Mouse (Mus musculus): ENCODE data around the gene Elp5. TPM values are rescaled to one million over a fixed set of nuclear protein-coding genes. Genes with fewer than 3 reads are reported as not detected.
A peak's percentile ranks its signal among the peaks of the same experiment; 100 is the strongest.

Elp5 gene
- polyA plus RNA-seq, 1 experiment from 2014 or later: 129 TPM

- WGBS: 92% methylated on average over 18 of the region's 18 CpGs
- no peak overlapping the region for H3K27ac ChIP-seq
- peak overlapping the region; percentile 45; the same call in 1 of the 2 replicates for H3K4me3 ChIP-seq (replicated peaks)
- H3K4me2 ChIP-seq: peak overlapping the region; percentile 68; the same call in 1 of the 2 replicates
- peaks cover 18% of the 10 kb centered on the region for H3K36me3 ChIP-seq (replicated peaks)
- peaks cover 25% of the 10 kb centered on the region for H3K4me1 ChIP-seq
- no peaks in the 10 kb centered on the region for H3K9me3 ChIP-seq
- ATAC-seq (ENCODE audit: low FRiP score): no peak
- H3K9ac ChIP-seq: no peak overlapping the region
- peaks cover 9% of the 10 kb centered on the region; the same call in 1 of the 2 replicates for H3K27me3 ChIP-seq
Measured at GRCm38 (mm10) chr11:69945997-69946891, 36.1 kb downstream of the Elp5 start.

- H3K27me3 ChIP-seq: 0 out of 2 replicates have a peak, but pooled peaks cover 3% of the 10 kb centered on the region
- H3K36me3 ChIP-seq (replicated peaks): peaks cover 18% of the 10 kb centered on the region
- no peak for ATAC-seq (ENCODE audit: low FRiP score)
- whole genome bisulfite sequencing: 85% methylated on average over 13 of the region's 13 CpGs
- H3K9me3 ChIP-seq: no peaks in the 10 kb centered on the region
- H3K27ac ChIP-seq: no peak overlapping the region
- peaks cover 25% of the 10 kb centered on the region for H3K4me1 ChIP-seq
- H3K4me2 ChIP-seq: no peak overlapping the region
- H3K9ac ChIP-seq: no peak overlapping the region
- H3K4me3 ChIP-seq (replicated peaks): no peak overlapping the region
Measured at GRCm38 (mm10) chr11:69945216-69945615, 37.1 kb downstream of the Elp5 start.

- ATAC-seq (ENCODE audit: low FRiP score): no peak
Measured at GRCm38 (mm10) chr11:69940962-69941361, 41.4 kb downstream of the Elp5 start.

GRCm38 (mm10) chr11:69939731-69940130, 42.6 kb downstream of the Elp5 start:
- ATAC-seq (ENCODE audit: low FRiP score): no peak
- no peak overlapping the region for H3K4me2 ChIP-seq
- no peak overlapping the region for H3K9ac ChIP-seq
- peaks cover 22% of the 10 kb centered on the region for H3K4me1 ChIP-seq
- H3K27ac ChIP-seq: no peak overlapping the region
- H3K9me3 ChIP-seq: no peaks in the 10 kb centered on the region
- H3K36me3 ChIP-seq (replicated peaks): peaks cover 10% of the 10 kb centered on the region
- peaks cover 39% of the 10 kb centered on the region for H3K27me3 ChIP-seq
- no peak overlapping the region for H3K4me3 ChIP-seq (replicated peaks)
- WGBS: 92% methylated on average over 17 of the region's 17 CpGs

More at GRCm38 (mm10) chr11:69940962-69941361, 41.4 kb downstream of the Elp5 start:
- H3K9ac ChIP-seq: no peak overlapping the region
- WGBS: 86% methylated on average over 4 of the region's 4 CpGs
- H3K4me3 ChIP-seq (replicated peaks): no peak overlapping the region
- H3K27ac ChIP-seq: no peak overlapping the region
- no peaks in the 10 kb centered on the region for H3K9me3 ChIP-seq
- H3K4me2 ChIP-seq: no peak overlapping the region
- peaks cover 33% of the 10 kb centered on the region for H3K27me3 ChIP-seq
- H3K4me1 ChIP-seq: peaks cover 15% of the 10 kb centered on the region
- H3K36me3 ChIP-seq (replicated peaks): peaks cover 18% of the 10 kb centered on the region

- no peak for ATAC-seq (ENCODE audit: low FRiP score)
- Histone ChIP-seq H3K4me3 (replicated peaks) (no peak overlapping the region), H3K27me3 (peaks cover 41% of the 10 kb centered on the region), H3K27ac (no peak overlapping the region), H3K4me1 (peaks cover 24% of the 10 kb centered on the region), H3K36me3 (replicated peaks) (peaks cover 5% of the 10 kb centered on the region), H3K9ac (no peak overlapping the region), H3K9me3 (no peaks in the 10 kb centered on the region), H3K4me2 (no peak overlapping the region)
- 72% methylated on average over 5 of the region's 5 CpGs for WGBS
Measured at GRCm38 (mm10) chr11:69939181-69939580, 43.1 kb downstream of the Elp5 start.

- no peak overlapping the region for H3K4me3 ChIP-seq (replicated peaks)
- no peak overlapping the region for H3K27ac ChIP-seq
- no peak overlapping the region for H3K4me2 ChIP-seq
- no peak overlapping the region for H3K9ac ChIP-seq
- 31% methylated on average over 9 of the region's 9 CpGs for WGBS
- peaks cover 41% of the 10 kb centered on the region for H3K27me3 ChIP-seq
- H3K36me3 ChIP-seq (replicated peaks): no peaks in the 10 kb centered on the region; the same call in 1 of the 2 replicates
- ATAC-seq (ENCODE audit: low FRiP score): no peak
- H3K4me1 ChIP-seq: peaks cover 24% of the 10 kb centered on the region
- H3K9me3 ChIP-seq: no peaks in the 10 kb centered on the region
Measured at GRCm38 (mm10) chr11:69938401-69938979, 43.8 kb downstream of the Elp5 start.

- no peak for ATAC-seq (ENCODE audit: low FRiP score)
- H3K36me3 ChIP-seq (replicated peaks): no peaks in the 10 kb centered on the region; the same call in 1 of the 2 replicates
- 0 out of 2 replicates have a peak overlapping the region, but pooled peaks have one; percentile 5 for H3K9ac ChIP-seq
- no peaks in the 10 kb centered on the region for H3K9me3 ChIP-seq
- peaks cover 41% of the 10 kb centered on the region for H3K27me3 ChIP-seq
- peaks cover 24% of the 10 kb centered on the region for H3K4me1 ChIP-seq
- no peak overlapping the region for H3K4me2 ChIP-seq
- no peak overlapping the region for H3K27ac ChIP-seq
- no peak overlapping the region for H3K4me3 ChIP-seq (replicated peaks)
- 78% methylated on average over 5 of the region's 5 CpGs for WGBS
Measured at GRCm38 (mm10) chr11:69937834-69938233, 44.5 kb downstream of the Elp5 start.

GRCm38 (mm10) chr11:69937385-69937784, 44.9 kb downstream of the Elp5 start:
- H3K9me3 ChIP-seq: no peaks in the 10 kb centered on the region
- no peak for ATAC-seq (ENCODE audit: low FRiP score)
- no peak overlapping the region for H3K27ac ChIP-seq
- peaks cover 24% of the 10 kb centered on the region for H3K4me1 ChIP-seq
- H3K4me3 ChIP-seq (replicated peaks): no peak overlapping the region
- H3K9ac ChIP-seq: 0 out of 2 replicates have a peak overlapping the region, but pooled peaks have one; percentile 5
- no peaks in the 10 kb centered on the region for H3K36me3 ChIP-seq (replicated peaks)
- H3K27me3 ChIP-seq: peaks cover 41% of the 10 kb centered on the region
- H3K4me2 ChIP-seq: no peak overlapping the region
- WGBS: 49% methylated on average over 4 of the region's 4 CpGs

GRCm38 (mm10) chr11:69936714-69937347, 45.5 kb downstream of the Elp5 start:
- H3K27ac ChIP-seq: no peak overlapping the region
- H3K4me3 ChIP-seq (replicated peaks): peak overlapping the region; percentile 63
- peaks cover 41% of the 10 kb centered on the region for H3K27me3 ChIP-seq
- H3K4me2 ChIP-seq: peak overlapping the region; percentile 100
- H3K4me1 ChIP-seq: peaks cover 24% of the 10 kb centered on the region
- no peaks in the 10 kb centered on the region for H3K9me3 ChIP-seq
- no peak for ATAC-seq (ENCODE audit: low FRiP score)
- whole genome bisulfite sequencing: 47% methylated on average over 9 of the region's 9 CpGs
- H3K36me3 ChIP-seq (replicated peaks): no peaks in the 10 kb centered on the region
- H3K9ac ChIP-seq: peak overlapping the region; percentile 70; the same call in 1 of the 2 replicates

- Histone ChIP-seq H3K27ac (no peak overlapping the region), H3K27me3 (peaks cover 41% of the 10 kb centered on the region), H3K9me3 (no peaks in the 10 kb centered on the region), H3K9ac (peak overlapping the region; percentile 70), H3K4me3 (replicated peaks) (peak overlapping the region; percentile 63), H3K4me2 (peak overlapping the region; percentile 100), H3K36me3 (replicated peaks) (no peaks in the 10 kb centered on the region), H3K4me1 (peaks cover 24% of the 10 kb centered on the region)
- no peak for ATAC-seq (ENCODE audit: low FRiP score)
- 2% methylated on average over 30 of the region's 30 CpGs for WGBS
Measured at GRCm38 (mm10) chr11:69936156-69936555, 46.2 kb downstream of the Elp5 start.

GRCm38 (mm10) chr11:69935137-69935879, 47.0 kb downstream of the Elp5 start, which contains the start of gene Ybx2:
TSS of gene Ybx2 (plus strand) at chr11:69935796.
- H3K9ac ChIP-seq: peak within 1 kb of the TSS; percentile 70
- H3K4me3 ChIP-seq (replicated peaks): peak within 1 kb of the TSS; percentile 63
- H3K27me3 ChIP-seq: peaks cover 41% of the 10 kb centered on the region
- no peaks in the 10 kb centered on the region for H3K36me3 ChIP-seq (replicated peaks)
- WGBS: 2% methylated on average over 45 of the region's 62 CpGs
- peaks cover 24% of the 10 kb centered on the region for H3K4me1 ChIP-seq
- no peak within 1 kb of the TSS for H3K27ac ChIP-seq
- peak within 1 kb of the TSS; percentile 100 for H3K4me2 ChIP-seq
- H3K9me3 ChIP-seq: no peaks in the 10 kb centered on the region
- peak; percentile 93 for ATAC-seq (ENCODE audit: low FRiP score)

All from forebrain, embryonic 12.5 days (tissue).